Mouse (Mus musculus) C2C12 (cell line): ENCODE measurements at regions not wholly inside any gene's neighbourhood (a gene's known extent, or its start where the extent isn't known, plus 50 kb on each side); places are given as distances from the start of the nearest gene placed in this dataset.

Experiments
- CEBPB ChIP-seq: IDR thresholded peaks from one replicate; pipeline ENCODE4 v1.6.1; 2011; ENCODE audit warnings: low read depth, mild to moderate bottlenecking, control low read depth, moderate library complexity
- CTCF ChIP-seq: IDR thresholded peaks from one replicate; pipeline ENCODE4 v1.5.1; 2011; ENCODE audit not compliant: control insufficient read depth, insufficient read depth, insufficient read length
- FOSL1 ChIP-seq: IDR thresholded peaks from one replicate; pipeline ENCODE4 v1.8.0; 2011; ENCODE audit warnings: mild to moderate bottlenecking, low read length; ENCODE audit not compliant: poor library complexity, insufficient read depth, severe bottlenecking
- MAX ChIP-seq: IDR thresholded peaks from one replicate; pipeline ENCODE4 v1.6.1; 2011; ENCODE audit warnings: mild to moderate bottlenecking, control low read depth
- USF1 ChIP-seq: IDR thresholded peaks from one replicate; pipeline ENCODE4 v1.6.1; 2011; ENCODE audit warnings: low read depth, mild to moderate bottlenecking, control low read depth, moderate library complexity

- TF ChIP-seq USF1 (no peak), MAX (no peak), FOSL1 (no peak), CTCF (no peak), CEBPB (no peak)
Observed at GRCm38 (mm10) chr3:38811635-38812034, 75.1 kb upstream of the Fat4 start.
